Mouse (Mus musculus) subcutaneous adipose tissue, adult 2 months (tissue): ENCODE measurements around the gene Btbd10. TPM values are rescaled to one million over a fixed set of nuclear protein-coding genes. Genes with fewer than 3 reads are reported as not detected.

ENCODE experiments used
- polyA plus RNA-seq: library from polyadenylated mRNA; depleted of rRNA; stranded (reverse); fragments of >200 nt; gene quantifications from 2 replicates; pipeline ENCODE4 v1.2.3, GENCODE M21; 2012; ENCODE audit warnings: low replicate concordance; rRNA removed

Btbd10 gene
- 13.0 and 15.0 TPM in 2 replicates for polyA plus RNA-seq

GRCm38 (mm10) chr7:113368746-113369619 is at the start of gene Btbd10:
Btbd10 (minus strand) TSS chr7:113369392.

DNA sequence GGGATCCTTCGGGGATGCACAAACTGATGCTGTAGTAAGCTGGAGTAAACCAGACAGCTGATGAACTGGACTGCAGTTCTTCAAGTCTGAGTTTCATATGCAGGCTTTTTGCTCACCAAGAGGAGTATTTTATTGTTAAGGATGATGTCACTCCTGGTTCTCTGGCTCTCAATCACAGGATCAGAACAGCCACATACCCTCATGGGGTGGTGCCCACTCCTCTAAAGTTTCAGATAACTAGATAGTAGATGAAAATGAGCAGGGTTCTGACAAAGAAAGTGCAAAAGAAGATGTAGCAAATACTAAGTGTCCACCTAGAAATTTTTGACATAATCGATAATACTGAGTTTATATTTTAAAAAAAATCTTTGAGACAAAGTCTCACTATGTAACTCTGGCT is 19.3 kb upstream of the Btbd10 start, which contains the start of gene Pth:
Pth (minus strand) TSS at position 101 of the 400 bp plus-strand sequence.

Other genes with a start within 250 kb of the Btbd10 start
- 8.6 and 16.7 TPM in 2 replicates for gene Arntl, start 161.9 kb downstream of the Btbd10 start, polyA plus RNA-seq
- gene Pth, start 19.2 kb upstream of the Btbd10 start, polyA plus RNA-seq: not detected in 2 replicates
- gene Far1, start 144.4 kb upstream of the Btbd10 start, polyA plus RNA-seq: 8.5 and 19.9 TPM in 2 replicates